Mouse (Mus musculus) embryo, embryonic 10 days (tissue): Measurements from ENCODE around the gene Hist1h3f.

Experiments used
- DNase-seq: peaks from one replicate; pipeline ENCODE4 v3.0.0-alpha.2; 2015; ENCODE audit warnings: low spot score

Gene Hist1h3f

GRCm38 (mm10) chr13:23518295-23518603 lies 25.6 kb upstream of the Hist1h3f start:
- DNase-seq: no peak

- peak; percentile 85 for DNase-seq
Observed at GRCm38 (mm10) chr13:23518885-23519284, 25.0 kb upstream of the Hist1h3f start.

DNA sequence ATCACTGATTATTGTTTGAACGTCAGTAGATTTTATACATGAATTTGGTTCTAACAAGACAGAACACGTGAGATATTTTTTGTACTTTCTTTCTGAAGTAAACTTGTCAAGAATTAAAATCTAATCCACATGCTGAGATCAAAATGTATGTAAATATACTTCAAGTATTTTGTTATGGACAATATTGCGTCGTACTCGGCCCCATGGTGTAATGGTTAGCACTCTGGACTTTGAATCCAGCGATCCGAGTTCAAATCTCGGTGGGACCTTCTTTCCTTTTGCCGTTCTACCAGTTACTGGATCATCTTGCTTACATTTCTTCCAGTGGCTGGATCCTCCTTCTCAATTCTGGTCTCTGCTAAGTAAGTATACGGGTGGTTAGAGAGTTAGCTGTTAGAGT lies 24.4 kb upstream of the Hist1h3f start:
- peak; percentile 82 for DNase-seq

DNA sequence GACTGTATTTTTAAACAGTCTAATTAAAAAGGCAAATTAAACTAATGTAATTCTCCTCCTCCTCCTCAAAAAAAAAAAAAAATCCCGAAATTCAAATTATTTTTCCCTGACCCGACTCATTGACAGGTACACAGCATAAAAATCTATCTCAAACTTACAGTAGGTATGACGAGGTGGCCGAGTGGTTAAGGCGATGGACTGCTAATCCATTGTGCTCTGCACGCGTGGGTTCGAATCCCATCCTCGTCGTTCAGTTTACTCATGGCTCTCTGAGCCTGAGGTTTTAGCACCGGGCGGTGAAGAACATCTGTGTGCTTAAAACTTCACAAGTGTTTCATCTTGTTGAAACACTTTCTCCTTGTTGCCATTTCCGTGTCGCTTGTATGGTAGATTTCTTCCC lies 22.1 kb upstream of the Hist1h3f start:
- DNase-seq: peak; percentile 86

GRCm38 (mm10) chr13:23523976-23524375 lies 19.9 kb upstream of the Hist1h3f start:
- DNase-seq: peak; percentile 2

DNA sequence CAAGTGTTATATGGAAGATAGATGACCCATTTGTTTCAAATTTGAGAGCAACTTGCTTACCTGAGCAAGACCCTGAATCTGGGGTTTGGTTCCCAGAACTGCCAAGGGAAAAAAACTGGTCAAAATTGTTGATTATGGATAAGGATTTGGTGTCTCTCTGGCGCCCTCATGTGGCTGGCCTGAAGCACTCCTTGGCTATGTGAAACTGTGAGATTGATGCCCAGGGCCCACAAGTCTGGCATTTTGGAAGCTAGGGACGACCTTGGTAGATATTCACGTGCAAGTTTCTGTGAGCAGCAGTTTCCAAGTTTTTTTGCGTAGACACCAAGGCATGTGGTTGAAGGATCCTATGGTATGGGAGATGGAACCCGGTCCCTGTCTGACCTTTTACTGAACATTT lies 19.2 kb upstream of the Hist1h3f start:
- DNase-seq: peak; percentile 91

- DNase-seq: peak; percentile 69
Observed at GRCm38 (mm10) chr13:23525901-23526300, 18.0 kb upstream of the Hist1h3f start.

- DNase-seq: peak; percentile 95
Observed at GRCm38 (mm10) chr13:23526312-23526711, 17.5 kb upstream of the Hist1h3f start.

GRCm38 (mm10) chr13:23529005-23529404 lies 14.8 kb upstream of the Hist1h3f start:
- peak; percentile 46 for DNase-seq

- DNase-seq: peak; percentile 2
Observed at GRCm38 (mm10) chr13:23529480-23530165, 14.2 kb upstream of the Hist1h3f start.

- peak; percentile 50 for DNase-seq
Observed at GRCm38 (mm10) chr13:23530181-23530900, 13.5 kb upstream of the Hist1h3f start.

DNA sequence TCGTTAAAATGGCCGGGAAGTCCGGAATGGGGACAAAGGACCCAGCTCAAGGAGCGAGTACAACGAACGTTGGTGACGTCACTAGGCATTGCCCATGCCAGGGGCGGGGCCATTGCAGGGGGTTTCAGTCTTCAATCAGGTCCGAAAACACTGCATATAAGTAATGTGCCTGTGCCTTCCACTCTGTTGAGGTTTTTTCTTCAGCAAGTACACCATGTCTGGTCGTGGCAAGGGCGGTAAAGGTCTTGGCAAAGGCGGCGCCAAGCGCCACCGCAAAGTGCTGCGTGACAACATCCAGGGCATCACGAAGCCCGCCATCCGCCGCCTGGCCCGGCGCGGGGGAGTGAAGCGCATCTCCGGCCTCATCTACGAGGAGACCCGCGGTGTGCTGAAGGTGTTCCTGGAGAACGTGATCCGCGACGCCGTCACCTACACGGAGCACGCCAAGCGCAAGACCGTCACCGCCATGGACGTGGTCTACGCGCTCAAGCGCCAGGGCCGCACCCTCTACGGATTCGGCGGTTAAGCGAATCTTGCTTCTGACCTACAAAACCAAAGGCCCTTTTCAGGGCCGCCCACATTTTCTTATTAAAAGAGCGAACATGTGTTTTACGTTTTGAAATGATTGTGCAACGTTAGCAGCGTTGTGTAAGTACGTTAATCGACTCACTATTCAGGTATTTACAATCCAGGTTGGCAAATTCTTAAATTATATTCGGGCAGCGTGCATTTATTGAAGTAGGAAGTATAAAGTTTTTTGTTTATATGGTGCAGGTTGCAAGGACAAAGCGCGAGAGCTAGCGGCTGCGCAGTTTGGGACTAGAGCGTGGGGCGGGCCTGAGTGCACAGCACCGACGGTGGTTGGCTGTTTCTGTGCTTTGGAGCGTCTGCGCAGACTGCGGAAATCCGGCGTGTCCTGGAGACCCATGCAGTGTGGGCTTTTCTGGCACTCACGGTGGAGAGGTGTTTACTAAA lies 12.7 kb upstream of the Hist1h3f start, which contains the start of gene Hist1h4h:
Gene Hist1h4h (plus strand): TSS at position 150 of the 975 bp plus-strand sequence.
- peak; percentile 98 for DNase-seq

DNA sequence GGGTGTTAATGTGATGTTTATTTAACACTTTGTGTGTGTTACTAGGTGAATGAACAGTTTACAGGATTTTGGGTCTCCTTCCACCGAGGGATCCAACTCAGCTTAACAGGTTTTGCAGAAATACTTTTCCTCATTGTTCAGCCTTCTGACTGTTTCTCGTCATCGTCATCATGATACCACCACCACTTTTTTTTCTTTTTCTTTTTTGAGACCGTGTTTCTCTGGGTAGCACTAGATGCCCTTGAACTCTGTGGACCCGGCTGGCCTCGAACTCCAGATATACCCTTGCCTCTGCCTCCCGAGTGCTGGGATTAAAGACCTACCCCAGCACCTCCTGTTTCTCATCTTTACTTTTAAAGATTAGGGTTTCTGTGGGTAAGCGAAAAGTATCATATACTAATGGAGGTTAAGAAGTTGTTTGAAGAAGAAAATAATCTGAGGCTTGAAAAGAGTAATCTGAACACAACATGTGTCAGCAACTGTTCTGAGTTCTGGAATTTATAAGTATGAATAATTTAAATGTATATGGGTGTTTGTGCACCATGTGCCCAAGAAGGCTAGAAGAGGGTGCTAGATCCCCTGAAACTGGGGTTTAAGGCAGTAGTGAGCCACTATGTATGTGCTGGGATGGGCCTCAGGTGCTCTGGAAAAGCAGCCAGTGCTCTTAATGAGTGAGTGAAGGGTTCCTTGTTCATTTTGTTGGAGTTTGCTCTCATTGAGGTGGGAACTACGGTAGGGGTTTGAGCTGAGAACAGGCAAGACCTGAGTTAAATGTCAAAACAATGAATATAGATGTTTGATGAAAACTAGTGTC lies 11.4 kb upstream of the Hist1h3f start:
- peak; percentile 59 for DNase-seq

GRCm38 (mm10) chr13:23533560-23534367 lies 10.1 kb upstream of the Hist1h3f start, which contains the start of gene Hist1h2af:
Gene Hist1h2af, plus strand, starts transcription at chr13:23533906.
- peak; percentile 96 for DNase-seq

GRCm38 (mm10) chr13:23534368-23535131 lies 9.3 kb upstream of the Hist1h3f start:
- peak; percentile 72 for DNase-seq

DNA sequence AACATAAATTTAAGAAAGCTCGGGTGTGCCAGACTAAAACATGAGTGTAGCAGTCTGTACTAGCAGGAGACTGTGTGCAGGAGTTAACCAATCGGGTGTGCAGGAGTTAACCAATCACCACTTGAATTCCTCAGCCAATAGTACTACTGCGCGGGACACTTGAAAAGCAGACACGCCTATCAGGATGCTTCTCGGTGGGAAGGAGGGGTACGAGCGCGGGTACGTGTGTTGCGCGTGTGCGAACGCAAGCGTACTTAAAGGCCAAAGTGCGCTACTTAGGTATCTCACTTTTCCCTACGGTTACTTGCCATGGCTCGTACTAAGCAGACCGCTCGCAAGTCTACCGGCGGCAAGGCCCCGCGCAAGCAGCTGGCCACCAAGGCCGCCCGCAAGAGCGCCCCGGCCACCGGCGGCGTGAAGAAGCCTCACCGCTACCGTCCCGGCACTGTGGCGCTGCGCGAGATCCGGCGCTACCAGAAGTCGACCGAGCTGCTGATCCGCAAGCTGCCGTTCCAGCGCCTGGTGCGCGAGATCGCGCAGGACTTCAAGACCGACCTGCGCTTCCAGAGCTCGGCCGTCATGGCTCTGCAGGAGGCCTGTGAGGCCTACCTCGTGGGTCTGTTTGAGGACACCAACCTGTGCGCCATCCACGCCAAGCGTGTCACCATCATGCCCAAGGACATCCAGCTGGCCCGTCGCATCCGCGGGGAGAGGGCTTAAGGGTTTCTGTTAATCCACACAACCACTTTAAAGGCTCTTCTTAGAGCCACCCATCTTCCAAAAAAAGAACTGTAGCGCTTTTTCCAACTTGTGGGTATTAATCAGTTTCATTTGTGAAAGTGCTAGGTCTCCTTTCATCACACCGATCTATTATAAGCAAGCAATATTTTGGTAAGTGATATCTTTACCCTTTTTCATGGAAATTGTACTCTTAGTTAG lies 8.4 kb upstream of the Hist1h3f start, which contains the start of gene Hist1h3g:
Gene Hist1h3g (plus strand): TSS at position 286 of the 939 bp plus-strand sequence.
- peak; percentile 99 for DNase-seq

DNA sequence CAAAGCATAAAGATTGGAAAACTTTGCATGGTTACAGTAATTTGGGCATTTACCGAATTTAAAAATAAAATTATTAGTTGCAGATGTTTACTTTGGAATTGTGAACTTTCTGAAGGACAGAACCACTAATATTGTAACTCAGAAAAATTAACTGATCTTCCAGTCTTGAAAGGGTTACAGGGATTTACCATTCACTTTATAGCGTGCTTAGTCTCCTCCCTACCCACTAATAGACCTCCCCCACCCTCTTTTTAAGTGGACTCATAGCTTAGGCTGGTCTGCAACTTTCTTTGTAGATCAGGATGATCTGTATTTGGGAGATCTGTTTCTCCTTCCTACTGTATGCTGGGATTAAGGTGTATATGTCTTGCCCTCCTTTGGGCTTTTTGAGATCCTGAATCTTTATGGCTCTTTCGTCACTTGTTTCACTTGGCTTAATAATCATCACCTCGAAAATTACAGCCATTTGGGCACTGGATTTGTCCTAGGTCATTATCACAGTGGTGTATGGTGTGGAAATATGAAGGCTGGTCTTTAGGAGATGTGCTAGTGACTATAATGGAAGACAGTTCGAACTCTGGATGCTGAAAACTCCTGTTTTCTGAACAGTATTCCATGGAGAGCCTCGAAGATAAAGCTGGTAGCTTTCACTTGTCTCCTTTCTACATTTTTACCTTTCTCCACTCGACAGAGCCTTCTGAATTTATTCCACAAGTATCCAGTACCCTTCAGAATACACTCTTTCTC lies 7.6 kb upstream of the Hist1h3f start:
- no peak for DNase-seq
